Mouse (Mus musculus) stomach, postnatal 0 days (tissue): ENCODE measurements around the gene Bmp2k.

ENCODE experiments used
- CTCF ChIP-seq: IDR thresholded peaks from 2 replicates; pipeline ENCODE4 v1.5.1; 2016; ENCODE audit warnings: antibody characterized with exemption, low read depth, mild to moderate bottlenecking, moderate library complexity
- EP300 ChIP-seq: optimal IDR thresholded peaks from 2 replicates; pipeline ENCODE3; 2016; ENCODE audit warnings: antibody characterized with exemption

- TF ChIP-seq CTCF (no peak), EP300 (no peak)
Measured at GRCm38 (mm10) chr5:97108333-97108732, 110.8 kb downstream of the Bmp2k start.
